Mouse (Mus musculus) 3134 (cell line): ENCODE measurements around the gene Gm17428.
A peak's percentile ranks its signal among the peaks of the same experiment; 100 is the strongest.

Experiments used
- DNase-seq: peaks from one replicate; pipeline ENCODE4 v3.0.0-alpha.2; 2011; ENCODE audit warnings: low spot score; ENCODE audit not compliant: insufficient read length; ENCODE audit errors: extremely low read depth

The Gm17428 gene

GRCm38 (mm10) chr14:55006541-55006940, 29.8 kb downstream of the Gm17428 start:
- no peak for DNase-seq

GRCm38 (mm10) chr14:55007120-55007908, 30.6 kb downstream of the Gm17428 start:
- DNase-seq: no peak

GRCm38 (mm10) chr14:55008417-55008816, 31.7 kb downstream of the Gm17428 start:
- no peak for DNase-seq

- no peak for DNase-seq
Observed at GRCm38 (mm10) chr14:55011116-55011515, 34.4 kb downstream of the Gm17428 start.

- no peak for DNase-seq
Observed at GRCm38 (mm10) chr14:55014591-55014990, 37.9 kb downstream of the Gm17428 start.

GRCm38 (mm10) chr14:55014991-55015766, 38.4 kb downstream of the Gm17428 start, which contains the start of gene Ngdn:
Gene Ngdn (plus strand): TSS chr14:55015454.
- DNase-seq: peak; percentile 92

- DNase-seq: no peak
Observed at GRCm38 (mm10) chr14:55015767-55016111, 39.0 kb downstream of the Gm17428 start.

- no peak for DNase-seq
Observed at GRCm38 (mm10) chr14:55016876-55017275, 40.1 kb downstream of the Gm17428 start.

- DNase-seq: no peak
Observed at GRCm38 (mm10) chr14:55020394-55020793, 43.7 kb downstream of the Gm17428 start.

- no peak for DNase-seq
Observed at GRCm38 (mm10) chr14:55023011-55023410, 46.3 kb downstream of the Gm17428 start.

- DNase-seq: peak; percentile 10
Observed at GRCm38 (mm10) chr14:55024236-55024635, 47.5 kb downstream of the Gm17428 start.

- DNase-seq: no peak
Observed at GRCm38 (mm10) chr14:55025527-55025926, 48.8 kb downstream of the Gm17428 start.
